Comparison of ENCODE assay signal across 9 mouse cellular contexts in the genomic region with DNA sequence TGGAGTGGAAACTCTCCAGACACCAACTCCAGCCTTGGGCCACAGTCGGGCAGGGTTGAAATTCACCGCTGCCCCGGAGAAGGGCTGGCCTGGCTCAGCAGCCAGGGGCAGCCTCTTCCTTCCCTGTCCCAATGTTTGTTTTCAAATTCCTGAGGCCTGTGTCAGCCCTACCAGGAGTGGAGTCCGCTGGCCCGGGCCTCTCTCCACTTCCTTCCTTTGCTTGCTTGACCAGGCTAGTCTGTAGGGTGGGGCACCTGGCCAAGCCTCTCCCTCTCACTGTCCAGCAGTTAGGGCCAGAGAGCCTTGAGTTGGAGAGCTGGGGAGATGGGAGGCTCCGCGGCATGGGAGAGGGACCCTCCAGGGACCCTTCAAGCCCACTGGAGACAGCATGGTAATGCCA. TPM values are rescaled to one million over a fixed set of nuclear protein-coding genes. Genes with fewer than 3 reads are reported as not detected.
DNase-seq lines count a peak whose midpoint lies in the region; ATAC-seq and TF ChIP-seq lines count a peak whose summit lies in the region.
"Had no signal": no experiment of that assay in that cellular context is flagged by ENCODE, and none has a peak within 500 bp of the region (broad histone marks: within the 10 kb centered on the region; RNA-seq: fewer than 3 reads in every experiment).

No protein-coding gene starts in this region.

- H3K27me3 ChIP-seq in heart, adult 2 months (ENCODE audit: control insufficient read depth, insufficient read depth, low read length) = no peaks in the 10 kb centered on the region
- no peaks in the 10 kb centered on the region for H3K27me3 ChIP-seq in stomach, embryonic 15.5 days (replicated peaks)

- H3K9me3 ChIP-seq in stomach, embryonic 15.5 days = no peaks in the 10 kb centered on the region
- H3K9me3 ChIP-seq: G1E had no signal

- H3K9ac ChIP-seq in heart, adult 2 months (ENCODE audit: low read depth, low read length) = peak overlapping the region; percentile 46
- H3K9ac ChIP-seq in stomach, embryonic 15.5 days = no peak overlapping the region

- intact Hi-C loops in left cerebral cortex, adult 2 months (cut with DNase I) = no loop called here
- intact Hi-C loops in heart, adult 2 months (cut with DNase I) = no loop called here

- no peaks in the 10 kb centered on the region for H3K36me3 ChIP-seq in heart, adult 2 months (ENCODE audit: control insufficient read depth, insufficient read depth, low read length)
- H3K36me3 ChIP-seq in stomach, embryonic 15.5 days = no peaks in the 10 kb centered on the region
- H3K36me3 ChIP-seq: G1E had no signal

- DNase-seq in left cerebral cortex, adult 2 months (ENCODE audit: extremely low spot score in 1 of 2, low spot score in 2 of 2) = no peak
- no peak for DNase-seq in left cerebral cortex, adult 9 months (ENCODE audit: low spot score in 2 of 2)
- peak; percentile 86 to 92 for DNase-seq in heart, adult 2 months
- peak; percentile 89 for DNase-seq in kidney, adult 11 months
- DNase-seq in lung, adult 18-20 months = peak; percentile 95 to 97
- no peak for DNase-seq in T-cell, adult 2 months (ENCODE audit: low spot score)
- no peak for DNase-seq in layer of hippocampus, adult 9-11 months

- TF ChIP-seq CTCF in left cerebral cortex, adult 2 months (IDR thresholded peaks at IDR 0.05) = no peak; the same call in 1 of the 2 replicates
- peak; percentile 54 for TF ChIP-seq CTCF in heart, adult 2 months (IDR thresholded peaks at IDR 0.05)

- peaks cover 23% of the 10 kb centered on the region for H3K4me1 ChIP-seq in heart, adult 2 months (ENCODE audit: control insufficient read depth, insufficient read depth, low read length)
- peaks cover 66% of the 10 kb centered on the region for H3K4me1 ChIP-seq in stomach, embryonic 15.5 days

- H3K4me3 ChIP-seq in left cerebral cortex, adult 2 months = no peak overlapping the region
- H3K4me3 ChIP-seq in heart, adult 2 months = peak overlapping the region; percentile 30; the same call in 1 of the 2 replicates
- no peak overlapping the region for H3K4me3 ChIP-seq in stomach, embryonic 15.5 days (replicated peaks)

- peak overlapping the region; percentile 59; the same call in 1 of the 2 replicates for H3K27ac ChIP-seq in left cerebral cortex, adult 2 months
- peak overlapping the region; percentile 94 for H3K27ac ChIP-seq in heart, adult 2 months
- peak overlapping the region; percentile 89 for H3K27ac ChIP-seq in stomach, embryonic 15.5 days

- peak; percentile 90 for TF ChIP-seq POLR2A in heart, adult 2 months (IDR thresholded peaks at IDR 0.05; ENCODE audit: insufficient read depth, low read depth, low read length)

- H3K4me2 ChIP-seq in stomach, embryonic 15.5 days = peak overlapping the region; percentile 30

- H3K79me2 ChIP-seq in heart, adult 2 months (replicated peaks; ENCODE audit: control insufficient read depth, insufficient read depth, low read length) = no peaks in the 10 kb centered on the region

- ATAC-seq in stomach, embryonic 15.5 days (ENCODE audit: insufficient read depth, low FRiP score, low read depth) = peak; percentile 57

- TF ChIP-seq EP300 in heart, adult 2 months (IDR thresholded peaks at IDR 0.05; ENCODE audit: insufficient read depth, low read depth, low read length) = peak; percentile 84

- 15% methylated on average over 7 of the region's 7 CpGs for WGBS in heart, adult 2 months
- 18% methylated on average over 7 of the region's 7 CpGs for WGBS in stomach, embryonic 15.5 days

RNA-seq across cellular contexts. Expression of a gene that starts 22.9 kb away (rescaled TPM):
- total RNA-seq in left cerebral cortex, adult 2 months (2021) = 1 to 10 TPM; 1.3 to 1.9 TPM
- total RNA-seq in heart, adult 2 months (2021) = 1 to 10 TPM; 5.5 to 7.7 TPM
- 7.0 and 8.7 TPM in 2 replicates for polyA plus RNA-seq in heart, adult 2 months (2012; rRNA removed)
- polyA plus RNA-seq in stomach, embryonic 15.5 days (2015; fragmentation: Nextera tagmentation; extraction: Ambion mirVana) = 5.9 and 7.3 TPM in 2 replicates
- total RNA-seq: G1E had no signal
- polyA plus RNA-seq: G1E had no signal

RNA-seq across cellular contexts. Expression of a gene that starts 38.9 kb away (rescaled TPM):
- total RNA-seq in left cerebral cortex, adult 2 months (2021) = 10 to 100 TPM; 17.1 to 18.2 TPM
- total RNA-seq in heart, adult 2 months (2021) = 10 to 100 TPM; 37.7 to 40.1 TPM
- polyA plus RNA-seq in heart, adult 2 months (2012; rRNA removed) = 22.4 and 39.6 TPM in 2 replicates
- 20.9 and 24.3 TPM in 2 replicates for polyA plus RNA-seq in stomach, embryonic 15.5 days (2015; fragmentation: Nextera tagmentation; extraction: Ambion mirVana)
- total RNA-seq: G1E had no signal
- polyA plus RNA-seq: G1E had no signal

Comparison
In these comparisons a context has a peak if more than half of its experiments do, and no peak if none do; other contexts are left out.
1. DNase-seq: peak in heart, adult 2 months (2 of 2), kidney, adult 11 months (single experiment) and lung, adult 18-20 months (2 of 2); none in left cerebral cortex, adult 2 months (0 of 2), left cerebral cortex, adult 9 months (0 of 2), T-cell, adult 2 months (single experiment) and layer of hippocampus, adult 9-11 months (single experiment).
2. Peak in every context shown above with its lines, with median percentiles within 50 percentile points of each other: H3K27ac ChIP-seq.